Mouse (Mus musculus) kidney, embryonic 16.5 days (tissue): ENCODE data around the gene Fat3. TPM values are rescaled to one million over a fixed set of nuclear protein-coding genes. Genes with fewer than 3 reads are reported as not detected.

ENCODE experiments used
- ATAC-seq: fragments of 200-750 bp; cut with Nextera tagmentation; 2 replicates; pipeline ENCODE4 v1.8.0; 2017; ENCODE audit warnings: moderate TSS enrichment; ENCODE audit not compliant: low FRiP score, low TSS enrichment
- H3K27ac ChIP-seq: fragments of 300-500 bp; sonication (generic); 2 replicates; pipeline ENCODE4 v1.5.1; 2014; ENCODE audit warnings: low read length
- H3K27me3 ChIP-seq: fragments of 300-500 bp; sonication (generic); 2 replicates; pipeline ENCODE4 v1.6.1; 2014; ENCODE audit warnings: low read length, control low read depth, mixed read lengths; ENCODE audit not compliant: insufficient read depth
- H3K36me3 ChIP-seq: fragments of 300-500 bp; sonication (generic); 2 replicates; pipeline ENCODE4 v1.6.1; 2014; ENCODE audit warnings: low read length, control low read depth, mixed read lengths; ENCODE audit not compliant: insufficient read depth
- H3K4me1 ChIP-seq: fragments of 300-500 bp; sonication (generic); 2 replicates; pipeline ENCODE4 v1.6.1; 2014; ENCODE audit warnings: low read length, control low read depth, mixed read lengths; ENCODE audit not compliant: insufficient read depth
- H3K4me2 ChIP-seq: fragments of 300-500 bp; sonication (generic); replicated peaks from 2 replicates; pipeline ENCODE4 v1.6.1; 2014; ENCODE audit warnings: low read depth, low read length
- H3K4me3 ChIP-seq: fragments of 300-500 bp; sonication (generic); 2 replicates; pipeline ENCODE4 v1.5.1; 2014; ENCODE audit warnings: mild to moderate bottlenecking, low read length
- H3K9ac ChIP-seq: fragments of 300-500 bp; sonication (generic); replicated peaks from 2 replicates; pipeline ENCODE4 v1.6.1; 2014; ENCODE audit warnings: low read length
- H3K9me3 ChIP-seq: fragments of 300-500 bp; sonication (generic); 2 replicates; pipeline ENCODE4 v1.6.1; 2016; ENCODE audit warnings: low read length, control low read depth
- WGBS: fragments of 180-500 bp; shearing (Covaris S2); extraction: QIAGEN DNeasy Blood & Tissue Kit; methylation state at CpG from one replicate; pipeline ENCODE4 v1.1.7; 2014; 5-methylcytosine and 5-hydroxymethylcytosine counted together
- polyA plus RNA-seq: library from polyadenylated mRNA; unstranded; fragments of >200 nt; fragmentation: Nextera tagmentation; extraction: Ambion mirVana; gene quantifications from 2 replicates; pipeline ENCODE4 v1.2.1, GENCODE M21; 2015

Fat3 gene
- polyA plus RNA-seq, 1 experiment from 2014 or later = 3.3 TPM

DNA sequence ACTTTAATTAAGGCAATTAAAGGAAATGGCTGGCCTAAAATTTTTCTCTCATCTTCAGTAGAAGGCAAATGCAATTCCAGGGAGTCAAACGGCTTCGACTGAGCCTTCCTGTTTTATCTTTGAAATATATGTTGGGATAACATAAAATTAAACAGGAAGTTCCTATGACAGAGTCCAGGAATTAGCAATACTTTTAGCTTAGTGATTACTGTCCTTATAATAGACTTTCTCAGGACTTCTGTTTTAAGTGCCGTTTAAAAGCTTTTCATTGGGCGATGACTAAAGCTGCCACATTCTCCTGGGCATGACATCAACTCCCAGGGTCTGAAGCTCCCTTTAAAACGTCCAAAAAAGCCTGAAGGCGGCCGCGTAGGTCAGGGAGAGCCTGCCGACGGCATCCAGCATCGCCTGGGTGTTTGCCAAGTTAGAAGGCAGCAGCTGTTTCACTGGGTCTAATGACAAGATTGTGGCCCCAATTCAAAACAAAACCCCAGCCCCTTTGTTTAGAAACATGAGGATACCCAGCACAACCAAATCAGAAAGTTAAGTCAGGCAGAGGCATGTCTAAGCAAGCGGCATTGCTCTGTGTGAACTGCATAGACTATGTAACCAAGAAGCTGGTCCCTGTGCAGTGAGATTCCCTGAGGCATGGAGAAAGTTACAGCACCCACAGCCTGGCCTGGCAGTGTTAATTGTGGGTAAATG, 524.0 kb downstream of the Fat3 start:
- peak; percentile 51; the same call in 1 of the 2 replicates for ATAC-seq
- Histone ChIP-seq H3K27me3 (no peaks in the 10 kb centered on the region), H3K4me1 (peaks cover 7% of the 10 kb centered on the region), H3K4me2 (no peak overlapping the region), H3K4me3 (no peak overlapping the region), H3K27ac (peak overlapping the region; percentile 79), H3K9me3 (no peaks in the 10 kb centered on the region), H3K36me3 (no peaks in the 10 kb centered on the region), H3K9ac (no peak overlapping the region)
- WGBS = 41% methylated on average over 12 of the region's 12 CpGs

- Histone ChIP-seq H3K36me3 (no peaks in the 10 kb centered on the region), H3K4me3 (no peak overlapping the region), H3K4me2 (no peak overlapping the region), H3K27ac (no peak overlapping the region), H3K4me1 (peaks cover 7% of the 10 kb centered on the region), H3K9me3 (no peaks in the 10 kb centered on the region), H3K27me3 (no peaks in the 10 kb centered on the region), H3K9ac (no peak overlapping the region)
- WGBS = 85% methylated on average over 2 of the region's 2 CpGs
- ATAC-seq = no peak
These were observed 525.1 kb downstream of the Fat3 start for GRCm38 (mm10) chr9:15975999-15976398.

DNA sequence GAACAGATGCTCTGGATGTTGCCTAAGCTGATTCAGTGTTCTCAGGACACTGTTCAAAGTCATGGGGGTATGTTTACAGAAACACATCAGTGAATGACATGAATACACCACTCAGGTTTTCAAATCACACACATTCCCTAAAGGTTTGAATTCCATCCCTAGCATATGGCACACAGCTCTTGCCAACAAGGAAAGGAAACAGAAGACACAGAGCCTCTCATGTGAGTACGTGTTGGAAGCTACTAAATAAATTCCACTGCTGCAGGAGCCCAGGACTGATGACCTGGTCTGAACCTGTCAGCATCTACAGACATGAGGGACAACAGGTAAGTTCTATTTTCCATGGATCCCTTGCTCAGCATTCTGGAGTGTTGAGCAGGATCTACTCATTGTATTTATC, 528.9 kb downstream of the Fat3 start:
- Histone ChIP-seq H3K4me2 (no peak overlapping the region), H3K27me3 (no peaks in the 10 kb centered on the region), H3K36me3 (no peaks in the 10 kb centered on the region), H3K9ac (no peak overlapping the region), H3K4me3 (no peak overlapping the region), H3K4me1 (peaks cover 4% of the 10 kb centered on the region), H3K9me3 (no peaks in the 10 kb centered on the region), H3K27ac (no peak overlapping the region)
- ATAC-seq = no peak
- WGBS = 56% methylated on average over 1 of the region's 1 CpGs

DNA sequence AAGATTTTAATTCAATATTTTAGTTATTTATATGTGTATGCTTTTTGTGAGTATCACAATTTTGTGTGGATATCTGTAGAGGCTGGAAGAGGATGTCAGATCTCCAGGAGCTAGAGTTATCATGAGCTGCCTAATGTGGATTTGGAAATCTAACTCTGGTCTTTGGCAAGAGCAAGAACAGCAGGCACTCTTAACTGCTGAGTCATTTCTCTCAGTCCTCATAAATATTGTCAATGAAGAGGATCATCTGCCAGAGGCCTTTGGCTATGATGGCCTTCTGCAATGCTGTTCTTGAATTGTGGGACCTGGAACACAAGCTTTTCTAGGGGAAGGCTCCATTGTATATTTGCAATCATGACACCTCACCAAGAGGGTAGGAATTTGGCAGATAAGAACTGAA, 529.7 kb downstream of the Fat3 start:
- no peaks in the 10 kb centered on the region for H3K9me3 ChIP-seq
- no peak overlapping the region for H3K9ac ChIP-seq
- H3K4me3 ChIP-seq = no peak overlapping the region
- no peak overlapping the region for H3K27ac ChIP-seq
- H3K36me3 ChIP-seq = no peaks in the 10 kb centered on the region
- no peak for ATAC-seq
- no peak overlapping the region for H3K4me2 ChIP-seq
- no peaks in the 10 kb centered on the region for H3K4me1 ChIP-seq
- H3K27me3 ChIP-seq = no peaks in the 10 kb centered on the region

DNA sequence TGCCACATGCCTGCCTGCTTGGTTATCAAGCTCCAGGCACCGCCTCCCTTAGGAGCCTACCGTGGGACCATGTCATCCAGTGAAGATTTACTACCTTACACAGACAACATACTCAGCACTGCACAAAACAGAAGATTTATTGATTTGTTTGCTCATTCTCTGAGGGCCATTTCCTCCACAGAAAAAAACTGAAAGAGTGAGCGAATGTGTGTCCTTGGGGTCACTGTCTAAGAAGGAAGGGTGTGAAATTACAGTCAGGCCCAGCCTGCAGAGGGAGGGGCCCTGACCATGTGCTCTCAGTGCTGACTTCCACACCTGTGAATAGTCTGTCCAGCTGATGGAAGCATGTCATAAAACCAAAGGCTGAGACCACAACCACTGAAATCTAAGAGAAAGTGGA, 536.9 kb downstream of the Fat3 start:
- Histone ChIP-seq H3K27me3 (no peaks in the 10 kb centered on the region), H3K9me3 (no peaks in the 10 kb centered on the region), H3K27ac (peak overlapping the region; percentile 55; the same call in 1 of the 2 replicates), H3K4me2 (no peak overlapping the region), H3K9ac (no peak overlapping the region), H3K36me3 (no peaks in the 10 kb centered on the region), H3K4me1 (peaks cover 9% of the 10 kb centered on the region; the same call in 1 of the 2 replicates), H3K4me3 (no peak overlapping the region)
- 12% methylated on average over 3 of the region's 3 CpGs for WGBS
- ATAC-seq = peak; percentile 96

DNA sequence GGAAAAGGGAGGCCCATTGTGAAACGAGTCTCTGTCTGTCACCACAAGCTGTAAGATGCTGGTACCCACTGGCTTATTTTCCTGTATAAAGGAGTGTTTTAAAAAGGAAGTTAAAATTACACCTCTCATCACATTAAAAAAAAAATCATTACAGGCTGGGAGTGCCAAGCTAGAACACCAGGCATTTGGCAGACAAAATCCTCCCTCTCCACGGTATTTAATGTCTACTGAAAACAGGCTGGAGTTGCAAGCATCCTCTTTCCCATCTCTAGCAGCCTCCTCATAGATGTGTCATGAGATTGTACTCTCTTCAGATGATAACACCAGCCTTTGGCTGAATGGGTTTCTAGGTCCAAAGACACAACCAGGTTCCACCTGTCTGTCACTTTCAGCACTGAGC, 538.2 kb downstream of the Fat3 start:
- WGBS = 77% methylated on average over 2 of the region's 2 CpGs
- no peaks in the 10 kb centered on the region for H3K36me3 ChIP-seq
- ATAC-seq = no peak
- H3K4me1 ChIP-seq = peaks cover 14% of the 10 kb centered on the region; the same call in 1 of the 2 replicates
- no peak overlapping the region for H3K27ac ChIP-seq
- H3K4me3 ChIP-seq = no peak overlapping the region
- H3K4me2 ChIP-seq = no peak overlapping the region
- H3K9ac ChIP-seq = no peak overlapping the region
- H3K9me3 ChIP-seq = no peaks in the 10 kb centered on the region
- no peaks in the 10 kb centered on the region for H3K27me3 ChIP-seq

DNA sequence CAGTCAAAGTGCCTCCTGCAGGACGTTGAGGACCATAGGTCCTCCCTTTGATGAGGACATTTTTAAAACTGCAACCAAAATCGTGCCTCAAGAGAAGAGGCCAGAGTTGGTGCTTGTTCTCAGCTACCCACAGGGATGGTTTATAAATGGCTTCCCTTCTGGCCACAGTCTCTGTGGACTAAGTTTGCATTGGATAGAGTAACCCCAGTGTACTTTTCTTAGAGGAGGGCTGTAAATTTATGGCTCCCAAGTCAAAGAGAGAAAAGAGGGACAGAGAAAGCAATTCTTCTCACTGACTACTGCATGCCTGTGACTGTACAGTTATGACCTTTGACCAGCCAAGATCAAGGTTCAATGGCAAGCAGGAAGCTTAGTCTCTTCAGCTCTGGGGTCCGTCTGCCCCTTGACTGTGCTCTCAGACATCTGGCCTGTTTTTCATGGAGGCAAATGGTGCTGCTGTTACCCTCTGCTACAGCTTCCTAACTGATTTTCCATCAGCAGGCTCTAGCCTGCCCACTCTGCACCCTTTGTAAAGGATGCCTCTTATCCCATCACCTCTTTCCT, 542.8 kb downstream of the Fat3 start:
- Histone ChIP-seq H3K4me2 (no peak overlapping the region), H3K36me3 (no peaks in the 10 kb centered on the region), H3K9me3 (no peaks in the 10 kb centered on the region), H3K9ac (no peak overlapping the region), H3K27ac (peak overlapping the region; percentile 27), H3K27me3 (no peaks in the 10 kb centered on the region), H3K4me1 (peaks cover 9% of the 10 kb centered on the region; the same call in 1 of the 2 replicates), H3K4me3 (no peak overlapping the region)
- WGBS = 22% methylated on average over 3 of the region's 3 CpGs
- ATAC-seq = peak; percentile 68

- Histone ChIP-seq H3K4me2 (no peak overlapping the region), H3K9me3 (no peaks in the 10 kb centered on the region), H3K4me1 (peaks cover 9% of the 10 kb centered on the region; the same call in 1 of the 2 replicates), H3K27me3 (no peaks in the 10 kb centered on the region), H3K36me3 (no peaks in the 10 kb centered on the region), H3K27ac (peak overlapping the region; percentile 27), H3K4me3 (no peak overlapping the region), H3K9ac (no peak overlapping the region)
- ATAC-seq = peak; percentile 68; the same call in 1 of the 2 replicates
- WGBS = 29% methylated on average over 3 of the region's 3 CpGs
These were observed 543.3 kb downstream of the Fat3 start for GRCm38 (mm10) chr9:15957816-15958215.

DNA sequence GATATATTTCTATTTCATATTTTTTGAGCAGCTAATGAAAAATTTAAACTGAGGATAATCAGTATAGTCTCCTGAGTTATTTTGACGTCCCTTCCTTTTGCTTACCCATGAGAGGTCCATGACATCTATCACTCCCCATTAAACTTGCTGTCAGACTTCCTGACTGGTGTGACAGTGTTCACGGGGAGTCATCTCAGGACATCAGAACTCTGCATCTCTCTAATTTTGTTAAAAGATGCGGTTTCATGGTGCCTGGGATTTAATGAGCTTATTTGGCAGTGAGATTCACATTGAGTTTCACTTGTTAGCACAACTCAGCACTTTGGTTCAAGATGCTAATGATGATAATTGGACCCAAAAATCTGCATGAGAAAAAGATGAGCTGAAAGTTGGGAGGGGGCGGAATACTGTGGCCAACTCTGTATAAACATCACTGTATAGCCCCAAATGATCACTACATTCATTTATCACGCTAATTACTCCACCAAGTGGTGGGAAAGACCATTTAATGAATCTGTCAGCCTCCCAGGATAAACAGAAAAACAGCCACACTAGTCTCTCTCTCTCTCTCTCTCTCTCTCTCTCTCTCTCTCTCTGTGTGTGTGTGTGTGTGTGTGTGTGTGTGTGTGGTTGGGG, 545.8 kb downstream of the Fat3 start:
- Histone ChIP-seq H3K4me1 (peaks cover 9% of the 10 kb centered on the region; the same call in 1 of the 2 replicates), H3K4me2 (no peak overlapping the region), H3K4me3 (no peak overlapping the region), H3K27ac (no peak overlapping the region), H3K9me3 (no peaks in the 10 kb centered on the region), H3K36me3 (no peaks in the 10 kb centered on the region), H3K9ac (no peak overlapping the region), H3K27me3 (no peaks in the 10 kb centered on the region)
- 63% methylated on average over 5 of the region's 5 CpGs for WGBS
- ATAC-seq = no peak

DNA sequence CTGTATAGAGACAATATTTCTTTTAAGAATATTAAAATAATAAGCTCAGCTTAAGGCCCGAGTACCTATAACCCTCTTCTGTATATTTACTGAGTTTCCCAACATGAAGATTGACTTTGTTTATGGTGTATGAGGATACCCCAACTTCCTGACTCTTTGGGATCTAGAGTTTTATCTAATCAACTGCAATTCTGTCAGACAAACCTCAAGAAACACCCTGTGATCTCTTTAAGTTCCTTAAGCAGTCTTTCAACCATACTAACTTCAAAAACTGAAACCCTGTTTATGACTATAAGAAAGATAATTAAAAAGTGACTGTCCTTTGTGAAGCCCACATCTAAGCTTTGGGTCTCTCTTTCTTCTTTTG, 546.8 kb downstream of the Fat3 start:
- no peaks in the 10 kb centered on the region for H3K36me3 ChIP-seq
- H3K27me3 ChIP-seq = no peaks in the 10 kb centered on the region
- H3K4me2 ChIP-seq = no peak overlapping the region
- no peak for ATAC-seq
- WGBS = 68% methylated on average over 1 of the region's 1 CpGs
- H3K4me3 ChIP-seq = no peak overlapping the region
- H3K9me3 ChIP-seq = no peaks in the 10 kb centered on the region
- peaks cover 9% of the 10 kb centered on the region; the same call in 1 of the 2 replicates for H3K4me1 ChIP-seq
- no peak overlapping the region for H3K27ac ChIP-seq
- no peak overlapping the region for H3K9ac ChIP-seq
